Mouse (Mus musculus) lung, embryonic 14.5 days (tissue): Measurements from ENCODE around the gene Pglyrp2. TPM values are rescaled to one million over a fixed set of nuclear protein-coding genes. Genes with fewer than 3 reads are reported as not detected.

Experiments
- ATAC-seq: fragments of 200-750 bp; cut with Nextera tagmentation; 2 replicates; pipeline ENCODE4 v1.8.0; 2017; ENCODE audit warnings: mild to moderate bottlenecking, moderate TSS enrichment, moderate library complexity; ENCODE audit not compliant: insufficient read depth
- DNase-seq: peaks from one replicate; pipeline ENCODE4 v3.0.0-alpha.2; 2015
- H3K27ac ChIP-seq: fragments of 300-500 bp; sonication (generic); 2 replicates; pipeline ENCODE4 v1.5.1; 2014; ENCODE audit warnings: low read depth, mild to moderate bottlenecking, moderate library complexity
- H3K27me3 ChIP-seq: fragments of 300-500 bp; sonication (generic); 2 replicates; pipeline ENCODE4 v1.6.1; 2014; ENCODE audit warnings: low read length, control low read depth; ENCODE audit not compliant: insufficient read depth
- H3K36me3 ChIP-seq: fragments of 300-500 bp; sonication (generic); 2 replicates; pipeline ENCODE4 v1.6.1; 2014; ENCODE audit warnings: control low read depth; ENCODE audit not compliant: insufficient read depth
- H3K4me1 ChIP-seq: fragments of 300-500 bp; sonication (generic); 2 replicates; pipeline ENCODE4 v1.6.1; 2014; ENCODE audit warnings: antibody characterized with exemption, control low read depth; ENCODE audit not compliant: insufficient read depth
- H3K4me2 ChIP-seq: fragments of 300-500 bp; sonication (generic); 2 replicates; pipeline ENCODE4 v1.6.1; 2014; ENCODE audit warnings: mild to moderate bottlenecking
- H3K4me3 ChIP-seq: fragments of 300-500 bp; sonication (generic); 2 replicates; pipeline ENCODE4 v1.5.1; 2014; ENCODE audit warnings: low read depth, low read length
- H3K9ac ChIP-seq: fragments of 300-500 bp; sonication (generic); 2 replicates; pipeline ENCODE4 v1.6.1; 2014
- H3K9me3 ChIP-seq: fragments of 300-500 bp; sonication (generic); 2 replicates; pipeline ENCODE4 v1.6.1; 2016; ENCODE audit warnings: low read depth, low read length, control low read depth
- CTCF ChIP-seq: IDR thresholded peaks from 2 replicates; pipeline ENCODE4 v1.5.1; 2016; ENCODE audit warnings: antibody characterized with exemption, low read depth
- WGBS: fragments of 180-500 bp; shearing (Covaris S2); extraction: QIAGEN DNeasy Blood & Tissue Kit; methylation state at CpG from one replicate; pipeline ENCODE4 v1.1.7; 2014; 5-methylcytosine and 5-hydroxymethylcytosine counted together
- polyA plus RNA-seq: library from polyadenylated mRNA; unstranded; fragments of >200 nt; fragmentation: Nextera tagmentation; extraction: Ambion mirVana; gene quantifications from 2 replicates; pipeline ENCODE4 v1.2.1, GENCODE M21; 2014

Pglyrp2 gene
- polyA plus RNA-seq, 1 experiment from 2014 or later, result 0.07 TPM

- no peaks in the 10 kb centered on the region for H3K36me3 ChIP-seq
- H3K9ac ChIP-seq, result no peak overlapping the region
- no peak overlapping the region for H3K27ac ChIP-seq
- H3K9me3 ChIP-seq, result no peaks in the 10 kb centered on the region
- ATAC-seq, result no peak
- no peak for TF ChIP-seq CTCF
- H3K4me1 ChIP-seq, result no peaks in the 10 kb centered on the region
- WGBS, result 42% methylated on average over 4 of the region's 4 CpGs
- H3K27me3 ChIP-seq, result no peaks in the 10 kb centered on the region
- no peak for DNase-seq
- H3K4me3 ChIP-seq, result no peak overlapping the region
- H3K4me2 ChIP-seq, result no peak overlapping the region
Measured at GRCm38 (mm10) chr17:32434324-32434723, 10.4 kb upstream of the Pglyrp2 start.

GRCm38 (mm10) chr17:32431972-32432371 lies 8.0 kb upstream of the Pglyrp2 start:
- H3K27ac ChIP-seq, result no peak overlapping the region
- WGBS, result 60% methylated on average over 3 of the region's 3 CpGs
- no peak overlapping the region for H3K4me3 ChIP-seq
- H3K4me2 ChIP-seq, result no peak overlapping the region
- TF ChIP-seq CTCF, result peak; percentile 56
- no peaks in the 10 kb centered on the region for H3K4me1 ChIP-seq
- H3K27me3 ChIP-seq, result no peaks in the 10 kb centered on the region
- H3K36me3 ChIP-seq, result no peaks in the 10 kb centered on the region
- H3K9me3 ChIP-seq, result no peaks in the 10 kb centered on the region
- ATAC-seq, result no peak
- H3K9ac ChIP-seq, result no peak overlapping the region
- peak; percentile 72 for DNase-seq

- no peak for ATAC-seq
- no peak for TF ChIP-seq CTCF
Measured at GRCm38 (mm10) chr17:32426610-32427009, 2.6 kb upstream of the Pglyrp2 start.

GRCm38 (mm10) chr17:32420781-32421180 lies 3.2 kb downstream of the Pglyrp2 start:
- Histone ChIP-seq H3K4me2 (no peak overlapping the region), H3K36me3 (no peaks in the 10 kb centered on the region), H3K4me3 (no peak overlapping the region), H3K27ac (no peak overlapping the region), H3K9ac (no peak overlapping the region), H3K9me3 (no peaks in the 10 kb centered on the region), H3K27me3 (peaks cover 8% of the 10 kb centered on the region), H3K4me1 (no peaks in the 10 kb centered on the region)
- WGBS, result 75% methylated on average over 8 of the region's 8 CpGs
- DNase-seq, result no peak
- ATAC-seq, result no peak
- no peak for TF ChIP-seq CTCF

More at GRCm38 (mm10) chr17:32426610-32427009, 2.6 kb upstream of the Pglyrp2 start:
- Histone ChIP-seq H3K27me3 (no peaks in the 10 kb centered on the region), H3K9ac (no peak overlapping the region), H3K36me3 (no peaks in the 10 kb centered on the region), H3K4me3 (no peak overlapping the region), H3K27ac (no peak overlapping the region), H3K9me3 (no peaks in the 10 kb centered on the region), H3K4me1 (no peaks in the 10 kb centered on the region), H3K4me2 (no peak overlapping the region)
- DNase-seq, result no peak

GRCm38 (mm10) chr17:32419989-32420388 lies 4.0 kb downstream of the Pglyrp2 start:
- peaks cover 16% of the 10 kb centered on the region for H3K27me3 ChIP-seq
- no peak overlapping the region for H3K9ac ChIP-seq
- H3K36me3 ChIP-seq, result no peaks in the 10 kb centered on the region
- WGBS, result 28% methylated on average over 2 of the region's 2 CpGs
- no peak overlapping the region for H3K4me2 ChIP-seq
- TF ChIP-seq CTCF, result no peak
- no peak overlapping the region for H3K4me3 ChIP-seq
- no peaks in the 10 kb centered on the region for H3K9me3 ChIP-seq
- ATAC-seq, result no peak
- no peaks in the 10 kb centered on the region for H3K4me1 ChIP-seq
- DNase-seq, result no peak
- no peak overlapping the region for H3K27ac ChIP-seq

- TF ChIP-seq CTCF, result no peak
- no peak for ATAC-seq
- WGBS, result 89% methylated on average over 14 of the region's 14 CpGs
- Histone ChIP-seq H3K4me1 (no peaks in the 10 kb centered on the region), H3K4me2 (no peak overlapping the region), H3K27me3 (peaks cover 18% of the 10 kb centered on the region), H3K4me3 (no peak overlapping the region), H3K9me3 (no peaks in the 10 kb centered on the region), H3K36me3 (no peaks in the 10 kb centered on the region), H3K9ac (no peak overlapping the region), H3K27ac (no peak overlapping the region)
- DNase-seq, result no peak
Measured at GRCm38 (mm10) chr17:32416771-32417170, 7.2 kb downstream of the Pglyrp2 start.

GRCm38 (mm10) chr17:32415417-32416020 lies 8.4 kb downstream of the Pglyrp2 start:
- ATAC-seq, result no peak
- no peaks in the 10 kb centered on the region for H3K36me3 ChIP-seq
- H3K27ac ChIP-seq, result no peak overlapping the region
- H3K9ac ChIP-seq, result no peak overlapping the region
- DNase-seq, result no peak
- no peak overlapping the region for H3K4me3 ChIP-seq
- no peak overlapping the region for H3K4me2 ChIP-seq
- peaks cover 18% of the 10 kb centered on the region for H3K27me3 ChIP-seq
- 35% methylated on average over 24 of the region's 24 CpGs for WGBS
- H3K9me3 ChIP-seq, result no peaks in the 10 kb centered on the region
- TF ChIP-seq CTCF, result no peak
- H3K4me1 ChIP-seq, result no peaks in the 10 kb centered on the region
